Mouse (Mus musculus) midbrain, embryonic 13.5 days (tissue): ENCODE data around the gene Dnase1l2. TPM values are rescaled to one million over a fixed set of nuclear protein-coding genes. Genes with fewer than 3 reads are reported as not detected.

Experiments
- ATAC-seq: fragments of 200-750 bp; cut with Nextera tagmentation; 2 replicates; pipeline ENCODE4 v1.8.0; 2017; ENCODE audit warnings: mild to moderate bottlenecking, moderate TSS enrichment, moderate library complexity
- H3K27ac ChIP-seq: fragments of 300-500 bp; sonication (generic); 2 replicates; pipeline ENCODE4 v1.5.1; 2015; ENCODE audit warnings: inconsistent platforms, mild to moderate bottlenecking, moderate library complexity
- H3K27me3 ChIP-seq: fragments of 300-500 bp; sonication (generic); 2 replicates; pipeline ENCODE4 v1.6.1; 2015; ENCODE audit warnings: mild to moderate bottlenecking, inconsistent platforms
- H3K36me3 ChIP-seq: fragments of 300-500 bp; sonication (generic); 2 replicates; pipeline ENCODE4 v1.6.1; 2015; ENCODE audit warnings: mild to moderate bottlenecking, inconsistent platforms
- H3K4me1 ChIP-seq: fragments of 300-500 bp; sonication (generic); replicated peaks from 2 replicates; pipeline ENCODE4 v1.6.1; 2015; ENCODE audit warnings: inconsistent platforms
- H3K4me2 ChIP-seq: fragments of 300-500 bp; sonication (generic); replicated peaks from 2 replicates; pipeline ENCODE4 v1.6.1; 2015; ENCODE audit warnings: moderate library complexity, mild to moderate bottlenecking, inconsistent platforms
- H3K4me3 ChIP-seq: fragments of 300-500 bp; sonication (generic); replicated peaks from 2 replicates; pipeline ENCODE4 v1.5.1; 2015; ENCODE audit warnings: mild to moderate bottlenecking, inconsistent platforms
- H3K9ac ChIP-seq: fragments of 300-500 bp; sonication (generic); replicated peaks from 2 replicates; pipeline ENCODE4 v1.6.1; 2015; ENCODE audit warnings: mild to moderate bottlenecking, inconsistent platforms
- H3K9me3 ChIP-seq: fragments of 300-500 bp; sonication (generic); 2 replicates; pipeline ENCODE4 v1.6.1; 2016; ENCODE audit warnings: mild to moderate bottlenecking, inconsistent platforms
- WGBS: fragments of 180-500 bp; shearing (Covaris S2); methylation state at CpG from one replicate; pipeline ENCODE4 v1.1.7; 2015; 5-methylcytosine and 5-hydroxymethylcytosine counted together
- polyA plus RNA-seq: library from polyadenylated mRNA; unstranded; fragments of >200 nt; fragmentation: Nextera tagmentation; extraction: Ambion mirVana; gene quantifications from 2 replicates; pipeline ENCODE4 v1.2.1, GENCODE M21; 2015

Dnase1l2 gene
- polyA plus RNA-seq, 1 experiment from 2014 or later, result 6.9 TPM

DNA sequence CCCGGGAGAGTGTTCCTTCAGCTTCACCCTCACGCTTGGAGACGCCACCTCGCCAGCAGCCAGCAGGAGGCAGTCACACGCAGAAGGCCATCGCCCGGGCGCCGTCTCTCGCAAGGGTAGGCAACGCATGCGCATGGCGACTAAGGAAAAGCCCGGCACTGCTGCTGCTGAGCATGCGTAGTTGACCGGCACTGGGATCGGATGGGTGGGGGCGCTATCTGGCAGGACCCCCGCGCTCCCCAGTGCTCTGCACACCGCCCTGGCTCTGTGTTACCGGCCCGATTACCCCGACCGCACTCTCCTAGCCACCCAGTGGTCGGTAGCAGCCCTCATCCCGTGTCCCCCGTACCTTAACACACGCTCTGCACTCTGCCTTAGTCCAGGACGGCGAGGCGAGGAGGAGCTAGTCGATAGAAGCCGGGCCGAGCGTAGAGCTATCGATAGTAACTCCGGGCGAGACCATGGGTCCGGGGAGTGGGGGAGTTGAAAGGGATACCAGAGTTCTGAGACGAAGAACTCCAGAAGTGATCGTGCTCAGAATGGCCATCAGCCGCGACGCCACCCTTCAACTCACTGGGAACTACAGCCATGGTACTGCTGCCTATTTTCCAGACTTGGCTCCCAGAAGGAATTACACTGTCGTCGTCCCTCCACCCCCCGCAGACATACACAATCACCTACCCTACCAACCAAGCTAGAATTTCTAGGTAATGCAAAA is 35.9 kb upstream of the Dnase1l2 start, which contains the start of gene Mlst8:
TSS of gene Mlst8 (minus strand) at position 416 of the 718 bp plus-strand sequence.
- Histone ChIP-seq H3K4me1 (peaks cover 19% of the 10 kb centered on the region), H3K9ac (peak within 1 kb of the TSS; percentile 83), H3K27ac (peak within 1 kb of the TSS; percentile 97), H3K4me2 (peak within 1 kb of the TSS; percentile 59), H3K36me3 (peaks cover 36% of the 10 kb centered on the region), H3K9me3 (no peaks in the 10 kb centered on the region), H3K27me3 (no peaks in the 10 kb centered on the region), H3K4me3 (peak within 1 kb of the TSS; percentile 74)
- ATAC-seq, result peak; percentile 93
- WGBS, result under 1% methylated on average over 48 of the region's 48 CpGs

DNA sequence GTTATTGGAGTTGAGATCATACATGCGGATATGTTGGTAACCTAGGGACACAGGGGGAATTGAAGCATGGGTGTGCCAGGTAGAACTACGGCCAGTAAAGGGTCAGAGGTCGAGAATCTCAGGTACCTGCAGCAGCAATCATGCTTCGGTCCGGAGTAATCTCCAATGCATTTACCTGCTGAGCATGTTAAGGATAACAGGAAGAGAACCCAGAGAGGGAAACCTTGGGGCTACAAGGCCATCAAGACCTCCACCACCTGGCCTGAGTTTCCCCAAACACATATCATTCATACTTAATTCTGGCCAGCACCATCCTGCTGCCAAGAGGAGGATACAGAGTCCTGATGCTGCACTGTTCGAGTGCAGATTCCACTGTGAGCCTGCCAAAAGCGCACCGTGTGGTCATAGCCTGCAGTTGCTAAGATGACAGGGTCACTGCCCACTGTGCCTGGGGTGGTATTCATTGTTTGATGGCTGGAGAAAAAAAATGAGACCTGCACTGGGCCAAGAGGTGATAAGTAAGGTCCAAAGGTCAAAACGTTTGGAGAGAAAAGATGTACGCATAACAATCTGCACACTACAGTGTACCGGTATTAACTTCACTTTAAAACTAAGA is 35.2 kb upstream of the Dnase1l2 start:
- ATAC-seq, result peak; percentile 44
- H3K27ac ChIP-seq, result no peak overlapping the region
- WGBS, result 56% methylated on average over 11 of the region's 11 CpGs

DNA sequence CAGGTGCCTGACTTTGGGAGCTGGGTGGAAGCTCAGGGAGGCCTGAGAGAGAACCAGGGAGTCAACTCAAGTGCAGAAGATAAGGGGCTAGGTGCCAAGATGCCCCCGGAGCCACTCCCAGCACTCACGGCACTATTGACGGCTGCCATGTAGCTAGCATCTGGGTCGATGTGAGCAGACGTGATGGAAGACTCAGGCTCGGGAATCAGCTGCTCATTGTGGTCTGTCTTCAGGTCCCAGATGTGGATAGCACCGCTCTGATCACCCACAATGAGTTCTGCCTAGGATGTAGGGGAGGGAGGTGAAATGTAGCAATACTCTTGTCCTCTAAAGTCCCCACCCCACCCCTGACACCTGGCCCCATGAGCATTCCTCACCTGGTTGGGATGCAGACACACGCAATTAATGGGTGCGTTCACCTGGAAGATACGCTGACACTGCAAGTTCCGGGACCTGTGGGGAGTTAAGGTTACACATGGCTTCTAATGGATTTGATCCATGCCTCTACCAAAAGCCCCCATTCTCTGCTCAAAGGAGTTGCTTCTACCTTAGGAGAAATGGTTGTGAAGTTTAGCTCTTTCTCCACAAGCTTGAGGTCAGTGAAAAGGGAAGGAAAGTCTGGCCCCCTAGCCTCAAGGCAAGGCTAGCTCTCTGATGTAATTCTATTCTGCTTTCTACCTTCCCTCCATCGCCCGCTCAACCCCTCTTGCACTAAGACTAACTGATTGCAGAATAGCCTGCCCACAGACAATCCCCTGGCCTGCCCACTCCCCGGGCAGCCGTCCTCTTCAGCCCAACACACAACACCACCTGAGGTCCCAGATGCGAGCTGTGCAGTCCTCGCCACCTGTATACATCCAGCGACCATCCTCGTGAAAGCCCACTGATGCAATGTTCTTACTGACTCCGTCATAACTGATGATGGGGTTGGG is 34.4 kb upstream of the Dnase1l2 start:
- Histone ChIP-seq H3K9ac (peak overlapping the region; percentile 83), H3K36me3 (peaks cover 50% of the 10 kb centered on the region)

More for the DNA sequence above, 35.2 kb upstream of the Dnase1l2 start:
- Histone ChIP-seq H3K9me3 (no peaks in the 10 kb centered on the region), H3K9ac (peak overlapping the region; percentile 83), H3K4me2 (peak overlapping the region; percentile 59), H3K4me1 (peaks cover 26% of the 10 kb centered on the region), H3K36me3 (peaks cover 43% of the 10 kb centered on the region), H3K4me3 (peak overlapping the region; percentile 74), H3K27me3 (no peaks in the 10 kb centered on the region)

DNA sequence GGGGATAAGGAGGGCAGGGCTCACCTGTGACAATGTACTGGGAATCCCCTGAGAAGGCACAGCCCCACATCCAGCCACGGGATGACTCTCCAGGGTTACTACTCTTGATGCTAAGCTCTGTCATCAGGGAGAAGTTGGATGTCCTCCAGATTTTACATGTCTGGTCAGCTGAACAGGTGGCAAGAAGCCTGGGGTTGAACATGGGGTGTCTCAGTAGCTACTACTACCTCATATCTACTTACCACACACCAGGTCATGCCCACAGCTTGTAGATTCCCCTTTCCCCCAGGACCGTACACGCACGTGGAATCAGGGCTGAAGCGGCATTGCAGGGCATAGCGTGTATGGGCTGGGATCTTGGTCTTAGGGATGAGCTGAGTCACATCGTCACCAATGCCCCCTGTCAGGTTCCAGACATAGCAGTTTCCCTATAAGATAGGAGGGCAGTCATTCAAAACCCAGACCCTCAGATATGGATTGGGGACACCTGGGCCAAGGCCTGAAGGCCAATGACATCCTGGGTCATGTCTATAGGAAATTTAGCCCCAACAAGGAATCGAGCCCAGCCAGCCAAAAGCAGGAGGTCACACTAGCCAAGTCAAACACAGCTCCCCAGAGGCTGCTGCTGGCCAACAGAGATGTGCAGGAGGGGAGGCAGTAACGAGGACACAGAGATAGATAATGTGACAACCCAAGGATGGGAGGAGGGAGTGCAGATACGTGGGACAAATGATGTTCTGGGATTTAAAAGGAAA is 33.3 kb upstream of the Dnase1l2 start:
- no peaks in the 10 kb centered on the region for H3K9me3 ChIP-seq

More for the DNA sequence above, 34.4 kb upstream of the Dnase1l2 start:
- no peak overlapping the region for H3K27ac ChIP-seq
- 94% methylated on average over 20 of the region's 20 CpGs for WGBS
- H3K4me2 ChIP-seq, result peak overlapping the region; percentile 59
- ATAC-seq, result no peak
- peak overlapping the region; percentile 74 for H3K4me3 ChIP-seq
- H3K4me1 ChIP-seq, result peaks cover 34% of the 10 kb centered on the region
- no peaks in the 10 kb centered on the region for H3K27me3 ChIP-seq
- no peaks in the 10 kb centered on the region for H3K9me3 ChIP-seq

DNA sequence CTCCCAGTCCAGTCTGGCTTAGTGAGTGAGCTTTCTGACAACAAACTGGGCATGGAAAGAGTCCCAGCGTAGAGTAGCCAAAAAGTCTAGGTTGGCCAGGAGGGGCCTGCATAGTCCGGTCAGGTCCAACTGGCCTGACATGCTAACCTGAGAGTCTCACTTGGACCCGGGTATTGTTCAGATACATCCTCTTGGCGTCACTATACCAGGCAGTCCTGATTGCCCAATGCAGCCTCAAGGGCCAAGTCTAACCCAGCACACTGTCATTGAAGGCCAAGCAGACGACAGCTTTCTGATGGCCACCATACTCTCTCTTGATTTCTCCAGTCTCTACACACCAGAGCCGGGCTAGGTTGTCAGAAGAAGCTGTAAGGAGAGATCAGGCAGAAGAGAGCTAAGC is 32.7 kb upstream of the Dnase1l2 start:
- Histone ChIP-seq H3K27ac (no peak overlapping the region), H3K36me3 (peaks cover 50% of the 10 kb centered on the region), H3K9ac (no peak overlapping the region), H3K4me2 (no peak overlapping the region), H3K4me1 (peaks cover 50% of the 10 kb centered on the region), H3K9me3 (no peaks in the 10 kb centered on the region), H3K27me3 (no peaks in the 10 kb centered on the region), H3K4me3 (no peak overlapping the region)
- WGBS, result 91% methylated on average over 6 of the region's 6 CpGs
- ATAC-seq, result no peak

More for the DNA sequence above, 33.3 kb upstream of the Dnase1l2 start:
- Histone ChIP-seq H3K4me2 (no peak overlapping the region), H3K4me1 (peaks cover 45% of the 10 kb centered on the region), H3K9ac (no peak overlapping the region), H3K36me3 (peaks cover 50% of the 10 kb centered on the region), H3K27me3 (no peaks in the 10 kb centered on the region), H3K4me3 (no peak overlapping the region), H3K27ac (no peak overlapping the region)
- WGBS, result 95% methylated on average over 10 of the region's 10 CpGs
- ATAC-seq, result no peak

DNA sequence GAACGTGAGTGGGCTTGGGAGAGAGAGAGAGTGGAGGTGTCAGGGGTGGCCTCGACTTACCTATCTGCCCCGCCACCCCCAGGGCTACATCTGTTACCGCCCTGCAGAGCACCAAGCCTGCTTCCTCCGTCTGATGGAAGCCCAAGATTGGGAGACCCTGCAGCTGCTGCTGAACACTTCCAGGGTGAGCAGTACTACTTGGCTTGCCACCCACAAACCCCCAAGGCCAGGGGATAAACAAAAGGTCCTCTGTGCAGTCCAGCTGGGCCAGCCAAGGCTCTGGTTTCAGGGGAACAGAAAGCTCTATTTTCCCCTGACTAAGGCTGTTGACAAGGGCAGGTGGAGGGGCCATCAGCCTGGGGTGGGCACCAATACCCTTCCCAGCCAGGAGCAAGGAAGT is 31.7 kb upstream of the Dnase1l2 start:
- no peak overlapping the region for H3K4me2 ChIP-seq
- WGBS, result 93% methylated on average over 5 of the region's 5 CpGs
- H3K27me3 ChIP-seq, result no peaks in the 10 kb centered on the region
- no peak for ATAC-seq
- H3K36me3 ChIP-seq, result peaks cover 50% of the 10 kb centered on the region
- H3K4me3 ChIP-seq, result no peak overlapping the region
- no peak overlapping the region for H3K27ac ChIP-seq
- H3K9me3 ChIP-seq, result no peaks in the 10 kb centered on the region
- no peak overlapping the region for H3K9ac ChIP-seq
- H3K4me1 ChIP-seq, result peaks cover 46% of the 10 kb centered on the region

DNA sequence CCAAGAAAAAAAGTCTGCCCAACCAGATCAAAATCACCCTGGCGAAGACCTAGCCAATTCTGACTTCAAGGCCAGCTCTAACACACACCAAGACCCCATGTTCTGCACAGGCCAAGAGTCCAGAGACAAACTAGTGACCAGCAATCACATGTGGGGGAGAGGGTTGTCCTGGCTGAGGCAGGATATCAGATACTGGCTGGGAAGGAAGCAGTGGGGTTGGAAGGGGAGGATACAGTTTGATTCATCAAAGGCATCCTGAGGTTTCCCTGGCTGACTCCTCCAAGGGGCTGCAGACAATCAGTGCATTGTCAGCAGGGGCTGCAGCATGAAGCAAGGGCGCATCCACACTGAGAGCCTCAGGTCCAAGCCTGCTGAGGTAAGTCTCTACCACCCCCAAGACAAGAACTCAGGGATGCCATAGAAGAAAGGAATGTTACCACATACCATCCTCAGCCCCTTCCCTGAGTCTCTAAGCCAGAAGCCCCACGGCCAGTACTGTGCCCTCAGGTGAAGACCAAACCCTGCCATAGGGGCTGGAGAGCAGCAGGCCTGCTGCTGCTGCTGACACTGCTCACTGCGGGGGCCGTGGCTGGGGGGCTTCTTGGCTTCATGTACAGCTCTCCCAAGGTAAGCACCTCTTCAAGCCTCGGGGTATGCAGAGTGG is 30.8 kb upstream of the Dnase1l2 start, which contains the start of gene Bricd5:
TSS of gene Bricd5 (plus strand) at position 273 of the 664 bp plus-strand sequence.
- no peak for ATAC-seq
- 79% methylated on average over 6 of the region's 6 CpGs for WGBS
- peaks cover 50% of the 10 kb centered on the region for H3K36me3 ChIP-seq
- H3K9ac ChIP-seq, result no peak within 1 kb of the TSS; the same call in 1 of the 2 replicates
- H3K4me2 ChIP-seq, result peak within 1 kb of the TSS; percentile 100; the same call in 1 of the 2 replicates
- H3K9me3 ChIP-seq, result no peaks in the 10 kb centered on the region
- peaks cover 48% of the 10 kb centered on the region for H3K4me1 ChIP-seq
- H3K27me3 ChIP-seq, result no peaks in the 10 kb centered on the region
- no peak within 1 kb of the TSS for H3K27ac ChIP-seq
- H3K4me3 ChIP-seq, result no peak within 1 kb of the TSS

DNA sequence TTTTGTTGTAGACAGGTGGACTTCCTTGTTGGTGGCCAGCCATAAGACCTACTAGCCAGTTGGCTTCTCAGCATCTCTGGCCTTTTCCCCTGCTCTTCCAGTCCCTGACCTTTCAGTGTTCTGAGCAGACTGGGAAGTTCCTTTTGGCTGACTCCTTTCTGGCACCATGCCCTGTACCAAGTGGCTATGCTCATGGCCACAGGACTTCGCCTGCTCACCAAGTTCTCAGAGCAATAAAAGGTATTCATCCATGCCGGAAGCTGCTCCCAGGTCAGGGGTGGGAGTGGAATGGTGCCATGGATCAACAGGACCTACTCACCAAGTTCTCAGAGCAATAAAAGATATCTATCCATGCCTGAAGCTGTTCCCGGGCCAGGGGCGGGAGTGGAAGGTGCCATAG is 29.6 kb upstream of the Dnase1l2 start:
- peak overlapping the region; percentile 87 for H3K9ac ChIP-seq
- peak overlapping the region; percentile 88 for H3K4me3 ChIP-seq
- peaks cover 50% of the 10 kb centered on the region for H3K36me3 ChIP-seq

DNA sequence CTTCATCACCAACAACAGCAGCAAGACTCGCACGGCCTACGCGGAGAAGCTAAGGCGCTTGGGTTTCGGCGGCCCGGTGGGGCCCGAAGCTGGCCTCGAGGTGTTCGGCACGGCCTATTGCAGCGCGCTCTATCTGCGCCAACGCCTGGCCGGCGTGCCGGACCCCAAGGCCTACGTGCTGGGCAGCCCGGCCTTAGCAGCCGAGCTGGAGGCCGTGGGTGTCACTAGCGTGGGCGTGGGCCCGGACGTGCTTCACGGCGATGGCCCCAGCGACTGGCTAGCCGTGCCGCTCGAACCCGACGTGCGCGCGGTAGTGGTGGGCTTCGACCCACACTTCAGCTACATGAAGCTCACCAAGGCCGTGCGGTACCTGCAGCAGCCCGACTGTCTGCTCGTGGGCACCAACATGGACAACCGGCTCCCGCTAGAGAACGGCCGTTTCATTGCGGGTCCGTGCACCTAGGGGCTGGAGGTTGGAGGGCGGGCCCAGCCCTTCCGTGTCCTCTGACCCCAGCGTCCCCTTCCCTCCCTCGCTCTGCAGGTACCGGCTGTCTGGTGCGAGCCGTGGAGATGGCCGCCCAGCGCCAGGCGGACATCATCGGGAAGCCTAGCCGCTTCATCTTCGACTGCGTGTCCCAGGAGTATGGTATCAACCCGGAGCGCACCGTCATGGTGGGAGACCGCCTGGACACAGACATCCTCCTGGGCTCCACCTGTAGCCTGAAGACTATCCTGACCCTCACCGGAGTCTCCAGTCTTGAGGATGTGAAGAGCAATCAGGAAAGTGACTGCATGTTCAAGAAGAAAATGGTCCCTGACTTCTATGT is 28.0 kb upstream of the Dnase1l2 start:
- H3K9ac ChIP-seq, result peak overlapping the region; percentile 87
- ATAC-seq, result peak; percentile 22
- WGBS, result 1% methylated on average over 68 of the region's 68 CpGs
- no peaks in the 10 kb centered on the region for H3K9me3 ChIP-seq
- H3K27ac ChIP-seq, result peak overlapping the region; percentile 86
- H3K36me3 ChIP-seq, result peaks cover 35% of the 10 kb centered on the region
- peak overlapping the region; percentile 100 for H3K4me2 ChIP-seq
- peak overlapping the region; percentile 88 for H3K4me3 ChIP-seq
- H3K27me3 ChIP-seq, result no peaks in the 10 kb centered on the region
- H3K4me1 ChIP-seq, result peaks cover 38% of the 10 kb centered on the region

More for the DNA sequence above, 29.6 kb upstream of the Dnase1l2 start:
- WGBS, result 94% methylated on average over 4 of the region's 4 CpGs
- Histone ChIP-seq H3K4me2 (peak overlapping the region; percentile 100), H3K9me3 (no peaks in the 10 kb centered on the region), H3K27ac (no peak overlapping the region), H3K4me1 (peaks cover 39% of the 10 kb centered on the region), H3K27me3 (no peaks in the 10 kb centered on the region)
- no peak for ATAC-seq

DNA sequence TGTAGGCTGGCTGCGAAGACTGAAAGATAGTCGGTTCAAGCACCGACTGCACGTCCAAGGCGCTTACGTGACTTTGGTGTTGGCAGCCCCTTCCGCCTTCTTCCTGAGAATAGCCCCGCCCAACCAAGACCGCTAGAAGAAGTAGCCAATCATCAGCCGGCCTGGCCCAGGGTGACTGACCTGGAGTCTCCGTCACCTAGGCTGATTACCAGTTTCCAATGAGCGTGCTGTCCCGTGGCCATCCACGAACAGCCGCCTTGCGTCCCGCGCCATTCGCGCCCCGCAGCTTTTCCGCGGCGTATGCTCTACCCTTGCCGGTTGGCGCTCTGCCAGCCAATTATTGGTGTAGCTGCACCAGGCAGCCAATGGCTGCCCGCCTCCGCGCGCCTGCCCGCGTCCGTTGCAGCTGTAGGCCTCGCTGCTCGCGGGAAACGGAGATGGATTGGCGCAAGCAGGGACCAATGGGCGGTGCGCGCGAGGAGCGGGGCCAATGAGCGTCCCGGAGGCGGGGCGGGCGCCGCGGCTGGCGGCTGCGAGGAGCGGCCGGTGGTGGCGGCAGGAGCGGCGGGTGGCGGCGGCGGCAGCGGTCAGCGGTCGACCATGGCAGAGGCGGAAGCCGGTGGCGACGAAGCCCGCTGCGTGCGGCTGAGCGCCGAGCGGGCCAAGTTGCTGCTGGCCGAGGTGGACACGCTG is 27.2 kb upstream of the Dnase1l2 start, which contains the start of the genes E4f1 and Pgp:
TSS of gene E4f1 (minus strand) at position 404 of the 693 bp plus-strand sequence.
TSS of gene Pgp (plus strand) at position 483 of the 693 bp plus-strand sequence.
- Histone ChIP-seq H3K4me1 (peaks cover 38% of the 10 kb centered on the region), H3K4me3 (peak within 1 kb of the TSS; percentile 88), H3K9me3 (no peaks in the 10 kb centered on the region), H3K27me3 (no peaks in the 10 kb centered on the region), H3K4me2 (peak within 1 kb of the TSS; percentile 100), H3K27ac (peak within 1 kb of the TSS; percentile 86), H3K36me3 (peaks cover 26% of the 10 kb centered on the region), H3K9ac (peak within 1 kb of the TSS; percentile 87)
- WGBS, result under 1% methylated on average over 69 of the region's 75 CpGs
- peak; percentile 98 for ATAC-seq
